Mouse (Mus musculus): ENCODE measurements around the gene Lax1. TPM values are rescaled to one million over a fixed set of nuclear protein-coding genes. Genes with fewer than 3 reads are reported as not detected.
"Not testable (repeated sequence)": the region's sequence is repeated elsewhere in the genome, so short reads cannot be mapped to it uniquely, and the experiment has no call there.

Lax1 gene
- polyA plus RNA-seq, 1 experiment from 2014 or later = 0.17 TPM

GRCm38 (mm10) chr1:133685749-133686519, 4.0 kb downstream of the Lax1 start:
- no peaks in the 10 kb centered on the region for H3K27me3 ChIP-seq
- H3K36me3 ChIP-seq = no peaks in the 10 kb centered on the region
- WGBS = 83% methylated on average over 10 of the region's 10 CpGs
- H3K4me3 ChIP-seq = no peak overlapping the region
- H3K9me3 ChIP-seq = no peaks in the 10 kb centered on the region
- no peak overlapping the region for H3K4me2 ChIP-seq (replicated peaks)
- no peak overlapping the region for H3K27ac ChIP-seq (replicated peaks)
- H3K9ac ChIP-seq (replicated peaks) = no peak overlapping the region
- ATAC-seq (ENCODE audit: low FRiP score, low read depth) = no peak
- no peaks in the 10 kb centered on the region for H3K4me1 ChIP-seq

GRCm38 (mm10) chr1:133671801-133672200, 18.1 kb downstream of the Lax1 start:
- Histone ChIP-seq H3K9ac (replicated peaks) (no peak overlapping the region), H3K4me1 (no peaks in the 10 kb centered on the region), H3K4me2 (replicated peaks) (no peak overlapping the region), H3K4me3 (no peak overlapping the region), H3K9me3 (no peaks in the 10 kb centered on the region), H3K36me3 (no peaks in the 10 kb centered on the region), H3K27ac (replicated peaks) (no peak overlapping the region), H3K27me3 (no peaks in the 10 kb centered on the region)
- 75% methylated on average over 3 of the region's 3 CpGs for WGBS
- no peak for ATAC-seq (ENCODE audit: low FRiP score, low read depth)

DNA sequence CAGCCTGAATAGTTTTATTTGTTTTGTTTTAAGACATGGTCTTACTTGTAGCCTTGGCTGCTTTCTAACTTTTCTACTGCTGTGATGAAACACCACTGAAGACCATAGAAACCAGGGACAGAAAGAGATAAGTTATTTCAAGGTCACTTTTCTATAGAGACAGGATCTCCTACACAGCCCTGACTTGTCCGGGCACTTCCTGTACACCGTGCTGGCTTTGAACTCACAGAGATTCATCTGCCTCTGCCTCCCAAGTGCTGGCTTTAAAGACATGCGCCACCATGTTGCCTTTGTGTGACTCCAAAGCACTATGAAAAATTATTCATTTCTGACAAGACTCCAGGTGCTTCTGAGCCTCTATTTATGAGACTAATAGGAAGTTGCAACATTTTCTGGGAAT, 18.6 kb downstream of the Lax1 start:
- Histone ChIP-seq H3K4me3 (no peak overlapping the region), H3K36me3 (no peaks in the 10 kb centered on the region), H3K27me3 (no peaks in the 10 kb centered on the region), H3K4me1 (no peaks in the 10 kb centered on the region), H3K27ac (replicated peaks) (no peak overlapping the region), H3K4me2 (replicated peaks) (no peak overlapping the region), H3K9me3 (no peaks in the 10 kb centered on the region), H3K9ac (replicated peaks) (no peak overlapping the region)
- 93% methylated on average over 3 of the region's 3 CpGs for WGBS
- no peak for ATAC-seq (ENCODE audit: low FRiP score, low read depth)

DNA sequence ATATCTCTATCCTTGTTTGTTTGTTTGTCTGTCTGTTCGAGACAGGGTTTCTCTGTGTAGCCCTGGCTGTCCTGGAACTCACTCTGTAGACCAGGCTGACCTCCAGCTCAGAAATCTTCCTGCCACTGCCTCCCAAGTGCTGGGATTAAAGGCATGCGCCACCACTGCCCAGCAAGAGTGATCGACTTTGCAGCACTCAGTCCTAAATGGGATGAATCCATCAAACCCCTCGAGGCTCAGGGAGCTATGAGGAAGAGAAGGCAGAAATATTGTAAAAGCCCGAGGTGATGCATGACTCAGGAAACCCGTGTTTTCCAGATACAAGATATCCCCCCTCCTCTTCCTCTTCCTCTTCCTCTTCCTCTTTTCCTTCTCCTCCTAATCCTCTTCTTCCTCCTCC, 19.1 kb downstream of the Lax1 start:
- H3K4me3 ChIP-seq = no peak overlapping the region
- no peak overlapping the region for H3K4me2 ChIP-seq (replicated peaks)
- no peaks in the 10 kb centered on the region for H3K4me1 ChIP-seq
- no peaks in the 10 kb centered on the region for H3K9me3 ChIP-seq
- no peak overlapping the region for H3K9ac ChIP-seq (replicated peaks)
- H3K27me3 ChIP-seq = no peaks in the 10 kb centered on the region
- ATAC-seq (ENCODE audit: low FRiP score, low read depth) = no peak
- no peaks in the 10 kb centered on the region for H3K36me3 ChIP-seq
- WGBS = 82% methylated on average over 6 of the region's 6 CpGs
- no peak overlapping the region for H3K27ac ChIP-seq (replicated peaks)

- Histone ChIP-seq H3K27ac (replicated peaks) (no peak overlapping the region), H3K4me2 (replicated peaks) (no peak overlapping the region), H3K4me3 (no peak overlapping the region), H3K4me1 (no peaks in the 10 kb centered on the region), H3K36me3 (no peaks in the 10 kb centered on the region), H3K9ac (replicated peaks) (no peak overlapping the region), H3K27me3 (no peaks in the 10 kb centered on the region), H3K9me3 (no peaks in the 10 kb centered on the region)
- ATAC-seq (ENCODE audit: low FRiP score, low read depth) = no peak
- 88% methylated on average over 12 of the region's 12 CpGs for WGBS
Observed at GRCm38 (mm10) chr1:133670190-133670589, 19.7 kb downstream of the Lax1 start.

GRCm38 (mm10) chr1:133668618-133669017, 21.3 kb downstream of the Lax1 start:
- no peak for ATAC-seq (ENCODE audit: low FRiP score, low read depth)

DNA sequence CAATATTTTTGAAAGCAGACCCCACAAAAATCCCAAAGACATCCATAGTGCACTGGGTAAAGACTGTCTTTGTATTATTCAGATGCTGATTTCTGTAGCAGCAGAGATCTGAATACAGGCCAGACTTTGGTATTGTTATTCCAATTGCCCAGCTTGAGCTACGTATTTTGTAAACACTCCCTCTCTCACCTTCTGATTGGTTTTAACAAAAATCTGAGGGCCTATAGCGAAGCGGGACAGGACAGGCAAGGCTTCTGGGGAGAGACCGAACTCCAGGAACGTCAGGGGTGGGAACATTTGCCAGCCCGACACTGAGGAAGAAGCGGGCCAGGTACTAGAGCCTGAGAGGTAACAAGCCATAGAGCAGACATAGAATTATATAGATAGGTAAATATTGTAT, 22.2 kb downstream of the Lax1 start:
- H3K4me3 ChIP-seq = no peak overlapping the region
- H3K9ac ChIP-seq (replicated peaks) = no peak overlapping the region
- no peaks in the 10 kb centered on the region for H3K4me1 ChIP-seq
- no peak overlapping the region for H3K27ac ChIP-seq (replicated peaks)
- H3K9me3 ChIP-seq = no peaks in the 10 kb centered on the region
- no peaks in the 10 kb centered on the region for H3K27me3 ChIP-seq
- no peak overlapping the region for H3K4me2 ChIP-seq (replicated peaks)
- no peak for ATAC-seq (ENCODE audit: low FRiP score, low read depth)
- H3K36me3 ChIP-seq = no peaks in the 10 kb centered on the region
- WGBS = 24% methylated on average over 7 of the region's 7 CpGs

More at GRCm38 (mm10) chr1:133668618-133669017, 21.3 kb downstream of the Lax1 start:
- Histone ChIP-seq H3K4me2 (replicated peaks) (no peak overlapping the region), H3K36me3 (no peaks in the 10 kb centered on the region), H3K4me3 (no peak overlapping the region), H3K9ac (replicated peaks) (no peak overlapping the region), H3K27ac (replicated peaks) (no peak overlapping the region), H3K27me3 (no peaks in the 10 kb centered on the region), H3K4me1 (no peaks in the 10 kb centered on the region), H3K9me3 (no peaks in the 10 kb centered on the region)
- 88% methylated on average over 3 of the region's 3 CpGs for WGBS

GRCm38 (mm10) chr1:133665713-133666112, 24.2 kb downstream of the Lax1 start:
- H3K27ac ChIP-seq (replicated peaks); H3K9me3 ChIP-seq; H3K9ac ChIP-seq (replicated peaks); H3K27me3 ChIP-seq; H3K4me1 ChIP-seq; H3K4me3 ChIP-seq; H3K4me2 ChIP-seq (replicated peaks); H3K36me3 ChIP-seq; ATAC-seq (ENCODE audit: low FRiP score, low read depth): not testable (repeated sequence)
- WGBS = 86% methylated on average over 6 of the region's 8 CpGs

DNA sequence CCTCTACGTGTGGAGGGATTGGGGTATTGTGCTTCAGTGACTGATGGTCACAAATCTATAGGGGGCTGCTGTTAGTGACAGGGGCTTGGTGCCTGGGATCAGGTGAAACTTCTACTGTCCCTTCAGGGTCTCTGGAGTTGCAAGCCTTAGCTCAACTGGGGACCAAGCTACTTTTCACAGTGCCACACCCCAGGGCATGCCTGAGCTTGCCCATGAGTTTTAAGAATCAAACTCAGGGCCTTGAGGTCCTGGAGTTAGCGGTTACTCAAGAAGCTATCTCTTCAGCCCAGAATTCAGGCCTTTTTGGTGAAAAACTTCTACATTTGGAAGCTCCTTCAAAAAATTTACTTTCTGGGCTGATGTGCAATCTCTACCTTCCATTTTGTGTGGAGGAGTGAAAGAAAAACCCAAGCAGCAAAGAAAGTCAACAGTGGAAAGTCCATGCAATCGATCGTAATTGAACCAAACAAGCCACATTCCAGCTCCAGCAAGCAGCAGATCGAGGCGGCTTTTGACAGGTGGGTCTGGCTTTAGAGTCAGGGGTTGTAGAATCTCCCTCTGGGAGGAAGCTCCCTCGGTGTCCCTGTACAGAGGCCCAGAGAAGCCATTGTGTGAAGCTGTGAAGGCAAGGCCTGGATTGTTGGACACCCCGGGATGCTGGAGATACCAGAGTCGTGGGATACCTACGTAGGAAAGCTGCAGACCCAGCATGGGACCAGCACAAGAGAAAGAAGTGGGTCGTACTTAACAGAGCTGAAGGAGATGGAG, 25.5 kb downstream of the Lax1 start:
- H3K9me3 ChIP-seq = no peaks in the 10 kb centered on the region
- no peak for ATAC-seq (ENCODE audit: low FRiP score, low read depth)
- WGBS = 60% methylated on average over 11 of the region's 11 CpGs

GRCm38 (mm10) chr1:133663427-133663826, 26.5 kb downstream of the Lax1 start:
- H3K27me3 ChIP-seq = no peaks in the 10 kb centered on the region
- no peak overlapping the region for H3K4me3 ChIP-seq
- H3K36me3 ChIP-seq = peaks cover 7% of the 10 kb centered on the region
- 93% methylated on average over 4 of the region's 4 CpGs for WGBS
- H3K9me3 ChIP-seq = no peaks in the 10 kb centered on the region
- H3K4me2 ChIP-seq (replicated peaks) = no peak overlapping the region
- ATAC-seq (ENCODE audit: low FRiP score, low read depth) = no peak
- H3K9ac ChIP-seq (replicated peaks) = no peak overlapping the region
- H3K4me1 ChIP-seq = peaks cover 20% of the 10 kb centered on the region
- no peak overlapping the region for H3K27ac ChIP-seq (replicated peaks)

More for the DNA sequence above, 25.5 kb downstream of the Lax1 start:
- H3K9ac ChIP-seq (replicated peaks) = no peak overlapping the region
- H3K27me3 ChIP-seq = no peaks in the 10 kb centered on the region
- H3K4me3 ChIP-seq = no peak overlapping the region
- no peak overlapping the region for H3K27ac ChIP-seq (replicated peaks)
- no peaks in the 10 kb centered on the region for H3K36me3 ChIP-seq
- H3K4me1 ChIP-seq = peaks cover 10% of the 10 kb centered on the region
- H3K4me2 ChIP-seq (replicated peaks) = no peak overlapping the region

DNA sequence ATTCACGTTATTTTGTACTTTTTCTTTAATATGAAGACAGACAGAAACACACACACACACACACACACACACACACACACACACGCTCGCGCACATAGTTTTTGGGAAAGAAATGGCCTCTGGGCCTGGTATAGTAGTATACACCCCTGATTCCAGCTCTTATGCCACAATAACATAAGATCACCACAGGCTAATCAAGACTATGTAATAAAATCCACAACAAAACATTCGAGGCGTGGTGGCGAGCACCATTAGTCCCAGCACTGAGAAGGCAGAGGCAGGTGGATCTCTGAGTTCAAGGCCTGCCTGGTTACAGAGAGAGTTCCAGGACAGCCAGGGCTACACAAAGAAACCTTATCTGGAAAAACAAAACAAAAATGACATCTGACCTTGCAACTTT, 27.0 kb downstream of the Lax1 start:
- Histone ChIP-seq H3K36me3 (peaks cover 12% of the 10 kb centered on the region), H3K4me1 (peaks cover 24% of the 10 kb centered on the region), H3K27me3 (no peaks in the 10 kb centered on the region), H3K9ac (replicated peaks) (no peak overlapping the region), H3K4me2 (replicated peaks) (no peak overlapping the region), H3K27ac (replicated peaks) (no peak overlapping the region), H3K9me3 (no peaks in the 10 kb centered on the region), H3K4me3 (no peak overlapping the region)
- 94% methylated on average over 7 of the region's 7 CpGs for WGBS
- no peak for ATAC-seq (ENCODE audit: low FRiP score, low read depth)

GRCm38 (mm10) chr1:133661203-133661933, 28.5 kb downstream of the Lax1 start, which contains the start of gene Gm38394:
Gm38394 (minus strand) TSS chr1:133661318.
- H3K27me3 ChIP-seq = no peaks in the 10 kb centered on the region
- peak within 1 kb of the TSS; percentile 85 for H3K4me2 ChIP-seq (replicated peaks)
- H3K9ac ChIP-seq (replicated peaks) = peak within 1 kb of the TSS; percentile 85
- WGBS = 3% methylated on average over 26 of the region's 26 CpGs
- H3K4me1 ChIP-seq = peaks cover 35% of the 10 kb centered on the region
- H3K4me3 ChIP-seq = peak within 1 kb of the TSS; percentile 83
- H3K36me3 ChIP-seq = peaks cover 27% of the 10 kb centered on the region
- peak within 1 kb of the TSS; percentile 88 for H3K27ac ChIP-seq (replicated peaks)
- no peaks in the 10 kb centered on the region for H3K9me3 ChIP-seq
- peak; percentile 99 for ATAC-seq (ENCODE audit: low FRiP score, low read depth)

Data from midbrain, embryonic 12.5 days (tissue).